Mouse (Mus musculus): ENCODE data around the gene Gas8.
"Not testable (repeated sequence)": the region's sequence is repeated elsewhere in the genome, so short reads cannot be mapped to it uniquely, and the experiment has no call there.

The Gas8 gene

GRCm38 (mm10) chr8:123518667-123519066, at the start of gene Gas8:
Gene Gas8 (plus strand): TSS chr8:123518834.
- DNase-seq (ENCODE audit: low spot score in 2 of 2): peak; percentile 85 to 89

- DNase-seq (ENCODE audit: low spot score in 2 of 2): not testable (repeated sequence)
These were observed 45.6 kb upstream of the Gas8 start for GRCm38 (mm10) chr8:123472991-123473390.

GRCm38 (mm10) chr8:123474549-123474948, 44.1 kb upstream of the Gas8 start:
- DNase-seq (ENCODE audit: low spot score in 2 of 2): not testable (repeated sequence)

GRCm38 (mm10) chr8:123476911-123477736, 41.5 kb upstream of the Gas8 start:
- DNase-seq (ENCODE audit: low spot score in 2 of 2): no peak

GRCm38 (mm10) chr8:123477737-123478258, 40.8 kb upstream of the Gas8 start, which contains the start of gene Afg3l1:
Gene Afg3l1 (plus strand): TSS chr8:123477903.
- DNase-seq (ENCODE audit: low spot score in 2 of 2): peak; percentile 90 to 91

- no peak for DNase-seq (ENCODE audit: low spot score in 2 of 2)
These were observed 40.0 kb upstream of the Gas8 start for GRCm38 (mm10) chr8:123478456-123479218.

GRCm38 (mm10) chr8:123482627-123483026, 36.0 kb upstream of the Gas8 start:
- DNase-seq (ENCODE audit: low spot score in 2 of 2): no peak

- DNase-seq (ENCODE audit: low spot score in 2 of 2): no peak
These were observed 27.2 kb upstream of the Gas8 start for GRCm38 (mm10) chr8:123491280-123492075.

- DNase-seq (ENCODE audit: low spot score in 2 of 2): no peak
These were observed 25.7 kb upstream of the Gas8 start for GRCm38 (mm10) chr8:123492898-123493297.

GRCm38 (mm10) chr8:123497699-123498098, 20.9 kb upstream of the Gas8 start:
- no peak for DNase-seq (ENCODE audit: low spot score in 2 of 2)

- no peak for DNase-seq (ENCODE audit: low spot score in 2 of 2)
These were observed 19.7 kb upstream of the Gas8 start for GRCm38 (mm10) chr8:123498963-123499362.

GRCm38 (mm10) chr8:123499556-123499955, 19.1 kb upstream of the Gas8 start:
- no peak for DNase-seq (ENCODE audit: low spot score in 2 of 2)

- no peak for DNase-seq (ENCODE audit: low spot score in 2 of 2)
These were observed 16.4 kb upstream of the Gas8 start for GRCm38 (mm10) chr8:123502192-123502591.

GRCm38 (mm10) chr8:123503801-123504467, 14.7 kb upstream of the Gas8 start:
- DNase-seq (ENCODE audit: low spot score in 2 of 2): no peak

GRCm38 (mm10) chr8:123504591-123505195, 13.9 kb upstream of the Gas8 start:
- no peak for DNase-seq (ENCODE audit: low spot score in 2 of 2)

GRCm38 (mm10) chr8:123505267-123505666, 13.4 kb upstream of the Gas8 start:
- DNase-seq (ENCODE audit: low spot score in 2 of 2): no peak

- no peak for DNase-seq (ENCODE audit: low spot score in 2 of 2)
These were observed 12.9 kb upstream of the Gas8 start for GRCm38 (mm10) chr8:123505695-123506094.

GRCm38 (mm10) chr8:123507153-123507552, 11.5 kb upstream of the Gas8 start:
- DNase-seq (ENCODE audit: low spot score in 2 of 2): no peak

GRCm38 (mm10) chr8:123510819-123511218, 7.8 kb upstream of the Gas8 start:
- DNase-seq (ENCODE audit: low spot score in 2 of 2): no peak

GRCm38 (mm10) chr8:123514136-123514535, 4.5 kb upstream of the Gas8 start:
- DNase-seq (ENCODE audit: low spot score in 2 of 2): no peak
